Mouse (Mus musculus) CD4-positive, CD25-positive, alpha-beta regulatory T cell, adult 2 months (primary cell): ENCODE results near the gene Espn.

Experiments
- DNase-seq: peaks from one replicate; pipeline ENCODE4 v3.0.0-alpha.2; 2012; ENCODE audit warnings: low read depth, low spot score

Espn gene

GRCm38 (mm10) chr4:152146033-152146827 lies 5.9 kb downstream of the Espn start:
- DNase-seq = no peak

GRCm38 (mm10) chr4:152145473-152145872 lies 6.7 kb downstream of the Espn start:
- DNase-seq = no peak

- DNase-seq = no peak
Measured at GRCm38 (mm10) chr4:152143632-152144031, 8.5 kb downstream of the Espn start.

GRCm38 (mm10) chr4:152141521-152142135 lies 10.5 kb downstream of the Espn start:
- no peak for DNase-seq

DNA sequence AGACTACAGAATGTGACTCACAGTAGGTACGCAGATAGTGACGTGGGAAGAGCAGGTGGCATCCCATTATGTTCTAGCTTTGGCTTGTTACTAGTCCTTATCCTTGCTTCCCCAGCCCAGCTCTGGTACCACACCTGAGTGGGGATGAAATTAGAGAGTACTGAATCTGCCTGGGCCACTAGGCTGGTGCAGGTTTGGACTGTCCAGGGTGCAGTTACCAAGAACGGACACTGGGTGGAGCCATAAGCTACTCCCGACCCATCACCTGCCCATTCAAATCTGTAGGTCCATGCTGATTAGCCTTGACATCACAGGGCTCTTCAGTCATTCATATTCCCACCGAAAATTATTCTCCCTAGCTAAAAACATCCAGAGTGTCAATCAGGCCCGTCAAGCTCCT lies 11.7 kb downstream of the Espn start:
- peak; percentile 77 for DNase-seq

- peak; percentile 92 for DNase-seq
Measured at GRCm38 (mm10) chr4:152138497-152139260, 13.5 kb downstream of the Espn start.

DNA sequence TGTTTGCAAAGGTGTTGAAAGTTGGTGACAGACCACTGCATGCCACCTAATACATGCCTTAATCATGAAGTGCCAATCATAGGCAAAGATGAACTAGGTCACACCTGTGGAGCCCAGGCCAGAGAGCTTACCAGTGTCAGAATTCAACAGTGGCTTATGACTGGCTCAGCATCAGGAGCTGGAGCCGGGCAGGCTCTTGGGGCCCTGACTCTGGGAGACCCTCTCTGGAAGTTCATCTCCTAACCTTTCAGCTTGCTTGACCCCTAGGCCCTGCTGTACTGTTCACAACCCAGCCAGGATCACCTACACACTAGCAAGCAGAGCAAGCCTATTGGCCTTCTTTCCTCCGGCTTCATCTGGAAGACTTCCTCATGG lies 15.3 kb downstream of the Espn start:
- no peak for DNase-seq

GRCm38 (mm10) chr4:152136112-152136875 lies 15.9 kb downstream of the Espn start:
- peak; percentile 83 for DNase-seq

- no peak for DNase-seq
Measured at GRCm38 (mm10) chr4:152135363-152135762, 16.8 kb downstream of the Espn start.

DNA sequence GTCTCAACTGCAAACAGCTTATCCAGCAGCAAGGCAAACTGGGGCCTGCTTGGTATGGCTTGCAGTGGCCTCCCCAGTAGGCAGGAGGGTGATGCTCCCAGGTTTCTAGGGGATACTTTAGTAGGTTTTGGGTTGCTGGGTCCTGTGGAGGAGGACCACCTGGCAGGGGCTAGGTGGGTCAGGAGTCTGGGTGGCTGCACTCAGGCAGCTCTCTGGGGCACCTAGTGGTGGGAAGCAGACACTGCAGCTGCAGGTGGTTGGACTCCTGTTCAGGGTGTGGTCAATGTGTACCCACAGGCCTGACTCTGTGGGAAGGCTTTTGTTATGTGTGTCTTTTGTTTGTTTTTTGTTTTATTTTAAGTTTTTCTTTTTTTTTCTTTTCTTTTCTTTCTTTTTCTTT lies 17.7 kb downstream of the Espn start:
- DNase-seq = peak; percentile 81

DNA sequence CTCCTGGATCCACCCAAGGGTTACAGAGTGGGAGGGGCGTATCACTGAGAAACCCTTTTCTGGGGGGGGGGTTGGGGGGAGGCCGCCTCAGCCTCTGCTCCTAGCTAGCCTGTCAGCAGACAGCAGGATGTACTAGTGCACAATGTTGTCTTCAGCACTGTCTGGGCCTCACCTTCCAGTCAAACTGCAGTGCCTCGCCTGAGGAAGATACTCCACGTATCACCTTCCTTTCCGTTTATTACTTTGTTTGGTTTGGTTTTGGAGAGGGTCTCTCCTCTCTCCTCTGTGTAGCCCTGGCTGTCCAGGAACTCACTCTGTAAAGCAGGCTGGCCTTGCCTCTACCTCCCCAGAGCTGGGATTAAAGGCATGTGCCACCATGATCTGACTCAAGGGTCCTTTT lies 19.0 kb downstream of the Espn start:
- peak; percentile 24 for DNase-seq

- DNase-seq = peak; percentile 41
Measured at GRCm38 (mm10) chr4:152132772-152133169, 19.4 kb downstream of the Espn start.

DNA sequence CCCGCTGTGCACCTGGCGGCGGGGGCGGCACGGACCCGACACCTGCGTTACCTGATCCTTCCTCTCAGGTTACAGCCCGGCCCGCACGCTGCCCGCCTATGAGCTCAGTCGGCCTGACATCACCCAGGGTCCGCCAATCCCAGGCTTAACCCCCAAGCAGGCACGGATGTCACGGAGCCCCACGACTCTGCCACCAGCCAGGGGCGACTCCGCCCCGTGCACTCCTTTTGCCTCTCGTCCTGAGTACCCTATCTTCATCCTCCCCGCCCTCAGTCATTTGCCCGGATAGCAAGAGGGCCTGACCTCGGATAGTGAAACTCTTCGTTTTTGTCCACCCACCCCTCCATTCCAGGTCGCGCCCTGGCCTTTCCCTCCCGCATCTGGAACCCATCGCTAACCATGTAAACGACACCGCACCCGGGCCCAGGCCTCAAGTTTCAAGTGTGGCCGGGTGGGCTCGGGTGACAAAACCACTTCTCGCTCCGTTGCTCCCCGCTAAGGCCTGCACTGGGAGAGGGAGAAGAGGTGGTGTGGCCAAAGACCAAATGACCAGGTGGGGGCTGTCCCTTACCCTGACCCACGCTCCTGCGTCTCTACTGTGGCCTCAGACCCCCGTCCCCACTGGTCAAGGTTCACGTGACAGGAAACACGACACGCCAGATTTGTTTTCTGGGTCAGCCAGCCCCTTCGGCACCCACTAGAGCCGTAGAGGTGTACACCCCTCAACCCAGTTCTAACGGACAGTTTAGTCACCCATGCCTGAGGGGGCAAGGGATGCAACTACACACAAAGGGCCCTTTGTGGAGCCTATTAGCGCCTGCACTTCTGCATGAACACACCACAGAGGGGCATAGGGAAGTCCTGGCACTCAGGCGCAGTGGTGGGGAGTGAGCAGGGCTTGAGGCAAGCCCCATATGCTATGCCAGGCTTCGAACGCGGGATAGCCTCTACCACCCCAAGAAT lies 20.1 kb downstream of the Espn start:
- peak; percentile 64 for DNase-seq

DNA sequence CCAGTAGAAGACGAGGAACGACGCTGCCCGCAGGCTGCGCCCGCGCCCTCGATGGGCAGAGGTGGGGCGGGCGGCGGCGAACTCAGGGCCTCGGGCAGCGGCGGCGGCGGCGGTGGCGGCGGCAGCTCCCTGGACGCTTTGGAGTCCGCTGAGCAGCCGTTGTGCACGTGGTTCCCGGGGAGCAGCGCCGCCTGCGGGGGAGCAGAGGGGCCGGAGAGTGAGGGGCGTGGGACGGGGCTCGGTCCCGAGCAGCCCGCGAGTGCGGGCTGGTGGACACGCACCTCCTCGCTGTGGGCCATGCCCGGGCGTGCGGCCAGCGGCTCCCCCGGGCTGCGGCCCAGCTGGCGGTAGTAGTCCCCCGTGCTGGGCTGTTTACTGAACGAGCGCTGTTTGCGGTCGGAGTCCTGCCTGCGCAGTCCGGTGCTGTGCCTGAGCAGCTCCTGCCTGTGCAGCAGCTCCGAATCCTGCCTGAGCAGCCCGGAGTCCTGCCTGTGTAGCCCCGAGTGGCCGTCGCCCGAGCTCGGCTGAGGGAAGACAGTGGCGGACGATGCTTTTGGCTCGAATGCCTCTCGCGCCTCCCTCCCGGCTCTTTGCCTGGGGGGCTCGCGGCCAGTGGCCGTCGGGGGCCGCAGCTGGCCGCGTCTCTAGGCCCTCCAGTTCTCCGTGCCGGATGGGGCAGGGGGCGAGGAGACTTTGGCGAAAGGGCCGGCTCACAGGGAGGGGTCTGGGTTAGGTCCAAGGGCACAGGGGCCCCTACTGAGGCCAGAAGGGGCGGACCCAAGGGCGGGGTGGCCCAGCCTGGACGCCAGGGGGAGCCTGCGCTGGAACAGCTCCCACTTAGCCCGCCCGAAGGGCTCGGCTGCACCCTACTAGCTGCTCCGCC lies 21.2 kb downstream of the Espn start:
- peak; percentile 83 for DNase-seq

- peak; percentile 51 for DNase-seq
Measured at GRCm38 (mm10) chr4:152129395-152129930, 22.7 kb downstream of the Espn start.

DNA sequence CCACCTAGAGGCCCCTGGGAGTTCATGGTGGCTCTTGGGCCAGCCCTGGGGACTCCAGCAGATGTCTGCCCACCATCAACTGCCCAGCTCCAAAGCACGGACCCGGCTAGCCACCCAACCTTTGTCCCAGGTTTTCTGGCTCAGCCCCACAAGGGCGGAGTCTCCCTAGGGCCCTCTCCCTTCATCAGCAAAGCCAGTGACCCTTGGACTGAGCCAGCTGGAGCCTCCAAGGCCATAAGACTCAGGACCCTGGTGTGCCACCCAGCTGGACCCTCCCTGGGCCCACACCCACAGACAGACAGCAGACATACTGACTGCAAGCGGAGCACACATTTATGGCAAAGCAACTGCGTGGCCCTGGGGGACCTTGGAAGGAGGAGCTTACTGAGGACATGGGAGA lies 23.4 kb downstream of the Espn start:
- DNase-seq = peak; percentile 10

GRCm38 (mm10) chr4:152127884-152128283 lies 24.3 kb downstream of the Espn start:
- DNase-seq = peak; percentile 11

GRCm38 (mm10) chr4:152126026-152126920 lies 25.9 kb downstream of the Espn start:
- DNase-seq = peak; percentile 47
